Mouse (Mus musculus) embryo, embryonic 11 days (tissue): Measurements from ENCODE around the gene Ccdc7a.

Source experiments
- DNase-seq: peaks from one replicate; pipeline ENCODE4 v3.0.0-alpha.2; 2015

Gene Ccdc7a

GRCm38 (mm10) chr8:128685507-128686428 is 379.5 kb downstream of the Ccdc7a start, which contains the start of gene Itgb1:
TSS of gene Itgb1 (plus strand) at chr8:128685654.
- peak; percentile 97 for DNase-seq

- peak; percentile 18 for DNase-seq
Measured at GRCm38 (mm10) chr8:128684609-128685506, 380.5 kb downstream of the Ccdc7a start.
